Mouse (Mus musculus) mesoderm, embryonic 11.5 days (tissue): ENCODE results near the gene Wdr66.
A peak's percentile ranks its signal among the peaks of the same experiment; 100 is the strongest.

ENCODE experiments used
- DNase-seq: peaks from one replicate; pipeline ENCODE4 v3.0.0-alpha.2; 2012; ENCODE audit warnings: low read depth, low spot score

Gene Wdr66

GRCm38 (mm10) chr5:123313851-123314380 is 62.0 kb downstream of the Wdr66 start:
- no peak for DNase-seq

DNA sequence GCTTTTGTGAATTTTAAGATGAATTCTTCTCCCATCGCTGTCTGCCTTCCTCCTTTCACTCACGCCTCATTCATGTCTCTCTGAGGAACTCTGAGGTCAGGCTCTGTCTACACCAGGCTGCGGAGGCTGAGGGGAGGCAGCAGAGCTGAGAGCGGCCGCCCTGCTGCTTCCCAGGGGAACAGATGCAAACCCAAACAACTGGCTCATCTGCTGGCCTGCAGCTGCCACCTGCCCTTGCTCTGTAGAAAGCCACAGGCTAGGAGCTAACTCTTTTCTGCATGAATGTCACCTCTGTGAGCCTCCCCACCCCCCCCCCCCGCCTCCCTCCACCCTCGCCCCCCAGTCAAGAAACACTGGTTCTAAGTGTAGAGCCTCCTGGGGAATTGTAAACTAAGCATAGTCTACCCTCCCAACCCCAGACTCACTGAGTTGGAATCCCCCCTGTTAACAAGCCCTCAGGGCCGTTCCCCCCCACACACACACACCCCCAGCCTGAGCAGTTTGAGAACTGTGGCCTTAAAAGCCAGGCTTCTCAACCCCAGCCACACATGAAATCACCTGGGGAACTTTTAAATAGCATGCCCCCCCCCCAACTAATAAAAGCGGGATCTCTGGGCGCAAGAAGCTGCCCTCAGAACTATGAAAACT is 63.4 kb downstream of the Wdr66 start:
- no peak for DNase-seq

DNA sequence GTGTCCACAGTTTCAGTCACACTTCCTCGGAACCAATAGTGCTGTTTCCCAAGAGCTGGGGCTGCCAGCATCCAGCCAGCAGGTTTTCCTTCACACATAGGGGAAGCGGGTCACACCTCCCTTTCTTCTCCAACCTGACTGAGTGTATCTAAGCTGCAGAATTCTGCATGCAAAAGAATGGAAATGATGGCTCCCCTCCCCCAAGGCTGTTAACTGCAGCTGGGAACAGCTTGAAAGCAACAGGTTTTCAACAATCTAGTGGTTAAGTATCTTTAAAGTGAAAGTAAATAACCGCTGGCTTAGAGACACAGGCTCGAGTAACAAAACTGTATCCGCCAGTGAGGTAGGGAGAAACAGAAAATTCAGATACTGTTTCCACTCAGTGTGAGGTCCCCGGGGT is 66.1 kb downstream of the Wdr66 start:
- DNase-seq, result no peak

GRCm38 (mm10) chr5:123320136-123320535 is 68.2 kb downstream of the Wdr66 start:
- DNase-seq, result no peak

- DNase-seq, result peak; percentile 55
Observed at GRCm38 (mm10) chr5:123324242-123324641, 72.3 kb downstream of the Wdr66 start.

GRCm38 (mm10) chr5:123326006-123326750 is 74.3 kb downstream of the Wdr66 start:
- no peak for DNase-seq

DNA sequence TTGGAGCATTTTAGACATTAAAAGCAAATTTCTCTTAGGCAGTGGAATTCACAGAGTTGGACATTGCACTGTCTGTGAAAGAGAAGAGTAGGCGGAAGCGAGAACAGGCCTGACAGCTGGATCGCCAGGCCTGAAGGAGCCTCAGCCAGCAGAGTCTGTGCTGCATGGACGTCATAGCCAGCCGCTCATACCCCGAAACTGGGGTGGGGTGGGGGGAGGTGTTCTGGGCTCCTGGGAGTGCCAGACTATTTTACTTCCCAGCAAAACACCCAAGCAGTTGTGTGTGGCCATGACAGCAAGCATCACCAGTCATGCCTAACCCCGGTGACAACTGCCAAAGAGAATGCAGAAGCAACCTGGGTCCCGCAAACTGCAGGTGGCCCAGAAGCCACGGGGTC is 74.8 kb downstream of the Wdr66 start:
- no peak for DNase-seq

- DNase-seq, result no peak
Observed at GRCm38 (mm10) chr5:123327686-123328085, 75.8 kb downstream of the Wdr66 start.

- DNase-seq, result no peak
Observed at GRCm38 (mm10) chr5:123333566-123333965, 81.7 kb downstream of the Wdr66 start.

- no peak for DNase-seq
Observed at GRCm38 (mm10) chr5:123336205-123336961, 84.5 kb downstream of the Wdr66 start.

- no peak for DNase-seq
Observed at GRCm38 (mm10) chr5:123338463-123338862, 86.6 kb downstream of the Wdr66 start.

GRCm38 (mm10) chr5:123343707-123344627 is 92.1 kb downstream of the Wdr66 start, which contains the start of gene Bcl7a:
Gene Bcl7a (plus strand): TSS chr5:123343834.
- DNase-seq, result peak; percentile 91

GRCm38 (mm10) chr5:123344628-123344962 is 92.7 kb downstream of the Wdr66 start:
- DNase-seq, result no peak

DNA sequence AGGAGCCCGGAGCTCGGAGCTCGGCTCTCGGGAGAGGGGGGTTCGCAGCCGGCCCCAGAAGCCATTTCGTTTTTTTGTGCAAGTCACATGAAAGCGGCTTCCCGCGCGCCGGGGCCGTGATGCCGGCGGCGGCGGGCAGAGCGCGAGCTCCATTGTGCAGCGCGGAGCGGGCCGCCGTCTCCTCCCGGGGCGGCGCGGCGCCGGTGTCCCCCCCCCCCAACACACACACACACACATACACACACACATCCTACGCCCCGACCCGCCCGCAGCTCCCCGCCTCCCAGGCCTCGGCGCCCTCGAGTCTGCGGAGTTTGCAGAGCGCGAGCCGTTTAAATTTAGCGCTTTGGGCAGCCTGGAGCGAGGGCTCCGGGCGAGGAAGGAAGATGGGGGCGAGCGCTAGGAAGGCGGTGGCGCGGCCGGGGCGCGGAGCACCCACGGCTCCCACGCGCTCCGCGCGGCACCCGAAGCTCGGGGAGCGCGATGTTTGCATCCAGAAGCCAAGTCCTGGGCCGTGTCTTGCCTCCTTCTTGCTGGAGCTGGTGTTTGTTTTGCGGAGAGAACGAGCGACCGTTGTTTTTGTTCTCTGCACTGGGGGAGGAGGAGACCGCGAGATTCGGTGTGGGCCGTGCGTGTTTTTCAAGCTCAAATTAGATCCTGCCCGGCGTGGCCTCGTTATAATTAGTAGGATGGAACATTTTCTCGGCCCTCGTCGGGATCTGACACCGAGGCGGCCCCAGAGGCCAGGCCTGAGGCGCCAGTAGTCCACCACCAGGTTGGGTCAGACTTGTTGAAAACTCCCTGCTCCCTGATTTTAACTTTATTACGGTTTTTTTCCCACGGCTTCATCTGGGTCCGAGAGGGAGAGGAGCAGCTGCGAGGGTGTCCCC is 93.3 kb downstream of the Wdr66 start:
- DNase-seq, result peak; percentile 58

- peak; percentile 66 for DNase-seq
Observed at GRCm38 (mm10) chr5:123345853-123346654, 94.2 kb downstream of the Wdr66 start.

- DNase-seq, result no peak
Observed at GRCm38 (mm10) chr5:123346701-123347270, 94.9 kb downstream of the Wdr66 start.

GRCm38 (mm10) chr5:123347985-123348384 is 96.1 kb downstream of the Wdr66 start:
- no peak for DNase-seq

DNA sequence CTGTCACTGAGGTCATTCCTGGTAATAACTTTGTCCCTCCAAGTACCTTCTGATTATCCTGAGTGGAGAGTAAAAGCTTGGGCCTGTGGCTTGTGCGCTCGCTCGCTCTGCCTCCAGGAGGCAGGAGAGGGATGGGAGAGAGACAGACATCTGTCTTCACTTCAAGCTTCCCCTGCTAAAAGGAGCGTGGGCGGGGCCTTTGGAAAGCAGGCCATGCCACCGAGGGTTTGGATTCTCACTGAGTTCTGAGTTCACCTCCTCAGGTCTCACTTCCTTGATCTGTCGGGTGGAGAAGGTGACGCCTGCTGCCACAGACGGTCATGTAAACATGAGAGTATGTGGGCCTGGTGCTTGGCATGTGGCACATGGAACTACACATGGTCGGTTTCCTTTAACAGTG is 98.5 kb downstream of the Wdr66 start:
- no peak for DNase-seq

DNA sequence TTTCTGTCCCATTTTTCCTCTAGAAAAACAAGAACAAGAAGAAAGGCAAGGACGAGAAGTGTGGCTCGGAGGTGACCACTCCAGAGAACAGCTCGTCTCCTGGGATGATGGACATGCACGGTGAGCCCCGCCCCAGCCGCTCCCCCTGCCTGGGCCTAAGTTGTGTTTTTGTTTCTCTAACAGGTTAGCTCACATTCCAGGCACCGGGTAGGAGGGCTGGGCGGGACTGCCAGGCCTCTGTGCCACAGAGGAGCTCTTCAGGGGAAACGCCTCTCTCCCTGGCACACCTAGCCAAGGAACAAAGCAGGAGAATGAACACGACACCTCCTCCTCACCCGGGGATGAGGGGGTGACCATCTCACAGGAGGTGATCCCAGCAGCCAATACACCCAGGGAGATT is 104.0 kb downstream of the Wdr66 start:
- DNase-seq, result no peak
